Mouse (Mus musculus): ENCODE results near the gene Kncn.

The Kncn gene

DNA sequence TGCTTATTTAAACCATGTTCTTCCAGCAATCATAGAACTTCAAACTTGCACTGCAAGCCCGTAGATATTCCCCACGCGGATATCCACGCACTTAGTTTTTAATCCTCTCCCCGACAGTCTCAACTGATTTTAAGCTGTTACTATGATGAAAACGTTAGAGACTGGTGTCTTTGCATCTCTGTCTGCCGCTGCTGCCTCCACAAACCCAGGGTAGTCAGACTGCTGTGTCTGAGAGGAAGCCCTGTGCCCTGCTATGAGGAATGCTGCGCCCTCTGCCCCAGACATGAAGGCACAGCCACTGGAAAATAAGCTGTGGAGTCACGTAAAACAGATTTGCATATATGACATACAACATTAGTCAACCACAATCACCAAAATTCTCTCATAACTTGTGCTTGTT lies 5.4 kb upstream of the Kncn start:
- DNase-seq (ENCODE audit: low spot score in 2 of 2), result no peak

GRCm38 (mm10) chr4:115881183-115881582 lies 3.0 kb upstream of the Kncn start:
- DNase-seq (ENCODE audit: low spot score in 2 of 2), result peak in 1 of 2 experiments; percentile 42

DNA sequence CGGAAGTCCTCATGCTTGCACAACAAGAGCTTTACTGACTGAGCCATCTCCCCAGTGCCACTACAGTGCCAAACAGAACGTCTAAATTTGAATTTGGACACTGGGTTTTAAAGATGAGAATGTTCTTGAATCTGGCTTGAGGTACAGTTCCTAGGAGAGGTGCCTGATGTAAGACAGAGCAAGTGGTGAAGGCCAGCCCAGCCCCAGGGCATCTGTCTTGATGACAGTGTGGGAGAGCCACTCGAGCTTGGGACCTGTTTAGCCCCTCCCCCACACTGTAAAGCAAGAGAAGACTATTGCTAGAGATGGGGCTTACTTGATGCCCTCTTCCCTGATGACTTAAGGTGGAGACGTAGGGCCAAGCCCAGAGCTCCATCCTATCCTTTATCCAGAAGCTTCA lies 2.0 kb upstream of the Kncn start:
- DNase-seq (ENCODE audit: low spot score in 2 of 2), result no peak

GRCm38 (mm10) chr4:115885846-115886245 lies 1.6 kb downstream of the Kncn start:
- DNase-seq (ENCODE audit: low spot score in 2 of 2), result peak in 1 of 2 experiments; percentile 46

DNA sequence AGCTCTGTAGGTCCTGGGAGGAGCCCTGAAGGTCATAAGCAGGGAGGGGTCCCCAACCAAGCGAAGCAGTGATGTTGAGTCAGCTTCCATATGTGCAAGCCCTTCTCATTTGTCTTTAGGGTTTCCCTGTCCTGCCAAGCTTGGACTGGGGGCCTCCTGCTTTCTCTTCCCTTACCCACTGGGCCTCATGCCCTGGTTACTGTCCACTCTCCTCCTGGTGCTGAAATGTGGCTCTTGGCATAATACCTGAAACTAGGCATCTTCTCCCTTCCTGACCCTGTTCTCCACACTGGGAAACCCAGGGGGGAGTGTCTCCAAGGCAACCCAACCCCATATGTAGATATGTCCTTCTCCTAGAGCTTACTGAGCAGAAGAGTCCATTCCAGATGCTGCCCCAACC lies 2.7 kb downstream of the Kncn start:
- DNase-seq (ENCODE audit: low spot score in 2 of 2), result no peak

DNA sequence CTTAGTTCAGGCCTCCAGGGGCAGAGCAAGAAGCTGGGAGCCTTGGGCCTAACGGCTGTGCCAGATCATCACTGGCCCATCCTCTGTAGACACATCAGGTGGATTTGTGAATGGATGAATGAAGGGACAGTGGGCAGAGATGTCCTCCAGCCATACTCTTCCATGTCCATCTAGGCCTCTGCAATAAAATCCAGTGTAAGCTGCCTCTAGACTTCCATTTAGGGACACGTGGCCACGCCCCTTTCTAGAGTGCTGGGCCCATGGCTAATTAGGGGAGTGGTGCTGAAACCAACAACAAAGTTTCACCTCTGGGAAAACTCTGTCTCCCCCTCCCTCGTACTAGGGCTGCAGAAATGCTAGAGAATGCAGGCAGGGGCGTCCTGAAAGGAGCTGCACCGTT lies 5.9 kb downstream of the Kncn start:
- no peak for DNase-seq (ENCODE audit: low spot score in 2 of 2)

DNA sequence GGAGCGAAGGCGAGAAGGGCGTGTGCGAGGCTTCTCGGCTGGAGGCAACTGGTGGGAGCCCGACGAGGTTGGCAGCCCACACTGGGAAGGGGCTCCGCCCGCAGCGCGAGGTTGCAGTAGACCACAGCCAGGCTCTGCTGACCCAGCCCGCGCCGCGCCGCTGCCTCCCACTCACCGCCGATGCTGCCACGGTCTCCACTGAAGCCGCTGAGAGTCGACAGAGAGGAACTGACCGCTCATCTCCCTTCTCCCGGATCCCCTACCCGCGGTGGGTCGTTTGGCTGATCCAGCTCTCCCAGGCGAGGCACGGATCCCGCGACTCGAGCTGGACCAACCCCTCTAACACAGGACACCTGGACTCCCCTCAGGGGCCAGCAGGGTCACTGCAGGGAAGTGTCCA lies 6.4 kb downstream of the Kncn start, which contains the start of gene 6430628N08Rik:
Gene 6430628N08Rik (plus strand): TSS at position 113 of the 400 bp plus-strand sequence.
- no peak for DNase-seq (ENCODE audit: low spot score in 2 of 2)

GRCm38 (mm10) chr4:115894281-115894680 lies 10.1 kb downstream of the Kncn start:
- DNase-seq (ENCODE audit: low spot score in 2 of 2), result no peak

GRCm38 (mm10) chr4:115897901-115898631 lies 13.9 kb downstream of the Kncn start:
- no peak for DNase-seq (ENCODE audit: low spot score in 2 of 2)

DNA sequence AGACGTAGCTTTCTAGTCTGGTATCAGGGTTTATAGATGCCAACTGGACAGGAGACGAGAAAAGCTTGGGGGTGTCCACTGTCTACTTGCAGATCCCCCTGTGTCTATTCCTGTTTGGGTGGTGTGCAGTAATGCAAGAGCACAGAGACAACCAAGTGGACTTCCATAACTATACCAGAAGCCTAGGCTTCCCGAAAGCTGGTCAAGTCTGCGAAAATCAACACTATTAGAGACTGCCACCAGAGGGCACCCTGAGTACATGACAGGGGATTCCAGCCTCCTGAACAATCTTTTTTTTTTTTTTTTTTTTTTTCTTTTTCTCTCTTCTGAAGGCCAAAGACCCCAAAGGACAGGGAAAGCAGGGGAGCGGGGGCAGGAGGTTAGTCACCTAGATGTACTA lies 18.6 kb downstream of the Kncn start:
- peak in 1 of 2 experiments; percentile 88 for DNase-seq (ENCODE audit: low spot score in 2 of 2)

- no peak for DNase-seq (ENCODE audit: low spot score in 2 of 2)
These were observed 20.2 kb downstream of the Kncn start for GRCm38 (mm10) chr4:115904375-115904774.

- DNase-seq (ENCODE audit: low spot score in 2 of 2), result no peak
These were observed 21.5 kb downstream of the Kncn start for GRCm38 (mm10) chr4:115905701-115906100.

- no peak for DNase-seq (ENCODE audit: low spot score in 2 of 2)
These were observed 22.6 kb downstream of the Kncn start for GRCm38 (mm10) chr4:115906791-115907190.

DNA sequence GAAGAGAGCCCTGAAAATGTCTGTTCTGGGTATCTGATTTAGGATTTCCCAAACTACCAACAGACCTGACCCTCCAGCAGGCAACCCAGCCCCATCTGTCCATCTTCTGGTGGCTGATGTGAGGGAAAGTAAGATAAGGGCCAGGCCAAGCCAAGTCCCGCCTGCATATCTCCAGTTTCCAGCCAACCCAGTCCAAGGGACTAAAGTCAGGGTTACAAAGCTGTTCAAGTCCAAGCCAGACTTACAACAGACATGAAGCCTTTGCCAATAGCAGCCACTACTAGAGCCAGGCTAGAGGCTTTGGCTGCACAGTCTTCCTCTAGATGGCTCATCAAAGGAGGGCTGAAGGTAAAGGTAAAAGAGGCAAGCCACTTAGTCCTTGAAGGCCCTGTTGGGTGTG lies 23.8 kb downstream of the Kncn start:
- DNase-seq (ENCODE audit: low spot score in 2 of 2), result no peak

DNA sequence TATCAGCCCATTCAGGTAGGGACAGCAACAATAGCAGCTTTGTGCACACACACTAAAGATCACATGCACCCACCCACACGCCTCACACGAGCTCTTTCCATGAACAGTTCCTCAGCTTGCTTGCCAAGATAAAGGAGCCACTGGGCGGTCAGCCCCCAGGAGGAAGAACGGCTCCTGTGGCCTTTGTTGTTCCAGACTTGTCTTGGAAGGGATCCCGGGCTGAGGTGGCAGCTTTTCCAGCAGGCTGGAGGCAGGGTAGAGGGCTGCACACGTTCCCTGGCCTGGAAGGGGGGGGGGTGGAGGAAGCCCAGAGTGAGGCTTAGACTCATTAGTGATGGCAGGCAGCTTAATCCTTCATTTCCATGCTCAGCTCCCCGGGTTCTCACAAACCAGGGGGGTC lies 24.4 kb downstream of the Kncn start:
- DNase-seq (ENCODE audit: low spot score in 2 of 2), result no peak

DNA sequence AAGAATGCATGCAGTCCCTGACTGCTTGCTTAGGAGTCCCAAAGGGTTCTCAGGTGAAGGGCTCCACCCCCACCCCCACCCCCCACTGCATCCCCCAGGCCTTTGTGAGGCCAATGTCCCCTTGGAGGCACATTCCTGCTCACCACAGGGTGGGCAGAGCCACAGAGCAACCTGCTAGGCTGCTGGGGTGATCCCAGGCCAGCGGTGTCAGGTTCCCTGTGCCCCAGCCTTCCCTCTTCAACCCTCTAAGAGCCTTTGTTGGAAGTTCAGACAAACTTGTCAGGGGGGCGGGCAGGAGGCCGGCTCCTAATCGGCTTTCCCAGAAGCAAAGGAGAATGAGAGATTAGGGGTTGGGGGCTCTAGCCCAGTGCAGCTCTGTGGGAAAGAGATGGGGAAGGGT lies 27.4 kb downstream of the Kncn start:
- DNase-seq (ENCODE audit: low spot score in 2 of 2), result no peak

- no peak for DNase-seq (ENCODE audit: low spot score in 2 of 2)
These were observed 35.7 kb downstream of the Kncn start for GRCm38 (mm10) chr4:115919911-115920310.

DNA sequence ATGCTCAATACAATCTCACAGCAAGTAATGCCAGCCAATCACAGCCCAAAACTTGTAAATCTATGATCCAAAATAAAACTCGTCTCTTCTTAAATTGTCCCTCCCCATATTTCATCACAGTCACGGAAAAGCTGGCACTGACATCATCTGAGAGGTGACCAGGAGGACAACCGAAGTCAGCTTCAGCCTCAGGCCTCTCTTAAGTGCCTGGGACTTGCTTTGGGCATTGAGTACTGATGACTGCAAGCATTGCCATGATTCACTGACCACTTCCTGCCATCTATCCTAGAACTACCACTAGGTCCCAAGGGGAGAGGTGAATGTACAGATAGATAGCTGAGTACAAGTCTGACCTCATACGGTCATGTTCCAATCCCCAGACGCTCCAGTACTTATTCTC lies 38.5 kb downstream of the Kncn start:
- no peak for DNase-seq (ENCODE audit: low spot score in 2 of 2)

DNA sequence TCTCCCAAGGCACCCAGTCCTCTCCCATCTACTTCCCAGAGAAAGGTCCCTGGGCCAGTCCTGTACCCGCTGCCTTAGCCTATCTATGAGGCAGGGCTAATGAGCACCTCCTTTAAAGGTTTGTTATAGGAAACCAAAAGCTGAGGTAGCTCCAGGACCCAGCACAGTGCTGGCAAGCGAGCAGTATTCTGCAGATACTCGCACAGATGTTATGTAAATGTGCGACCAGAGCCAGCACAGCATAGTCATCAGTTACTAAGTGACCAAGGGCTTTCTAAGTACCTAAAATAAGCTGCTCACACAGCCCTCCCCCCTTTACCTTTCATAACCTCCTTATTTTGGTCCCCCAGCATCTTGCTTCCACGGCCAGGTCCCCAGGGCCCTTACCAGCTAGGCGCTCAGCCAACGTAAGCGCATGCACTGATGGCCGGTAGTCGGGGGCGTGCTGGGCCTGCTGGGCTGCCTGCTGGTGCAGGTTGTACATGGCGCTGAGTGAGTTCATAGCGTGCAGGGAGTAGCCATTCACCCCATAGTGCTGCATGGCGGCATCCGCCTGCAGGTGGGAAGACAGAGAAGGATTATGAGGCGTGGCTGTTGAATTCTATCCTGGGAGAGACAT lies 39.2 kb downstream of the Kncn start:
- DNase-seq (ENCODE audit: low spot score in 2 of 2), result no peak

DNA sequence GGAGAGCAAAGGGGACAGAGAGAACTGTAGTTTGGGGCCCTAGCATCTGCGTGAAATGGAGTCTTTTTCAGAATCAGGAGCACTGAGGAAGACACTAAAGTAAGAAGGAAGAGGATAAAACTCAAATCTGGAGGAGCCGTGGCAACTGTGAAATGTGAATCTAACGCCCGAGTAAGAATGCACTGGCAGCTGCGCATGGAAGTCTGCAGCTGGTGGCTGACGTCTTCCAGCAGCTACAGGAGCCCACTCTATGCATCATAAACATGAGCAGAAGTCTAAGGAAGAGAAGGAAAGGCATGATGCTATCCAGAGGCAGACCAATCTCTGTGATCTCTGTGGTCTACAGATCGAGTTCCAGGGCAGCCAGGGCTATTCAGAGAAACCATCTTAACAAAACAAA lies 43.4 kb downstream of the Kncn start:
- no peak for DNase-seq (ENCODE audit: low spot score in 2 of 2)

DNA sequence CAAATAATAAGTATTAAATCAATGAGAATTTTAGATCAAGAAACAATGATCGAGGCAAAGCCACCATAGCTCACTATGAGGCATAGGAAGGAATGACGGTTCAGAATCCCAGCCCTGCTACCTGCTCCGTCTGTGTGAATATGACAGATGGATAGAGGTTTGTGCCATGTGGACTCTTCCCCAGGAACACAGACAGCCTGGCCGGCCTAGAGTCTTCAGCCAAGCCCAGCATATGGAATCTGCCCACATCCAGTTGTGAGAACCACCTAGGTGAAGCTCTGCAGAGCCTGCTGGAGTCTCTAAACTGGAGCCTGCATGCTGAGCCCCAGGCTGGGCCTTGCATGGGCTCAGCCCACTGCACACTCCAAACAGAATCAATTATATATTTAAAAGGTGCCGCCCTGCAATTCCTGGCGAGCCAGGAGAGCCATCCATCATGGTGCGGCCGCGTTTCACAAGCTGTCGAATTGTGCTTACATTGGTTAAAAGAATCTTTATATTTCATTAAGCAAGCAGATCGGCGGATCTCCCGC lies 47.4 kb downstream of the Kncn start:
- no peak for DNase-seq (ENCODE audit: low spot score in 2 of 2)

- no peak for DNase-seq (ENCODE audit: low spot score in 2 of 2)
These were observed 51.8 kb downstream of the Kncn start for GRCm38 (mm10) chr4:115935835-115936581.

GRCm38 (mm10) chr4:115936646-115937045 lies 52.4 kb downstream of the Kncn start:
- DNase-seq (ENCODE audit: low spot score in 2 of 2), result no peak
